Mouse (Mus musculus) erythroblast, adult 5-6 weeks (primary cell): ENCODE measurements around the gene Acot6. TPM values are rescaled to one million over a fixed set of nuclear protein-coding genes. Genes with fewer than 3 reads are reported as not detected.

Experiments used
- ATAC-seq: replicated peaks from 2 replicates; pipeline ENCODE4 v1.8.0; 2016; ENCODE audit warnings: moderate number of reproducible peaks, mild to moderate bottlenecking, moderate TSS enrichment, inconsistent platforms; ENCODE audit not compliant: poor library complexity, low FRiP score, severe bottlenecking
- total RNA-seq, 2 experiments: library from RNA; stranded (forward) in 1 of 2; stranded (reverse) in 1 of 2; fragments of 150-400 nt in 1 of 2; fragments of 200-764, 138-1000 nt in 1 of 2; gene quantifications; 2 replicates each; pipeline versions ENCODE4 v1.2.3 to v1.2.4; 2015 to 2017; ENCODE audit warnings: low replicate concordance in 2 of 2

The Acot6 gene
- total RNA-seq, 2 experiments from 2014 or later, result 2.3 TPM; not detected in 1

- no peak for ATAC-seq
Measured at GRCm38 (mm10) chr12:84099605-84100004, 849 bp upstream of the Acot6 start.

GRCm38 (mm10) chr12:84100071-84100470, 383 bp upstream of the Acot6 start:
- ATAC-seq, result no peak

GRCm38 (mm10) chr12:84101493-84101845, 1.0 kb downstream of the Acot6 start:
- no peak for ATAC-seq

GRCm38 (mm10) chr12:84107012-84107411, 6.6 kb downstream of the Acot6 start:
- no peak for ATAC-seq

- ATAC-seq, result no peak
Measured at GRCm38 (mm10) chr12:84107692-84108091, 7.2 kb downstream of the Acot6 start.

GRCm38 (mm10) chr12:84109924-84110323, 9.5 kb downstream of the Acot6 start:
- ATAC-seq, result no peak

- no peak for ATAC-seq
Measured at GRCm38 (mm10) chr12:84110814-84111213, 10.4 kb downstream of the Acot6 start.

GRCm38 (mm10) chr12:84113676-84114075, 13.2 kb downstream of the Acot6 start:
- ATAC-seq, result no peak

GRCm38 (mm10) chr12:84114153-84114994, 13.9 kb downstream of the Acot6 start, which contains the start of gene Dnal1:
Dnal1 (plus strand) TSS chr12:84114366.
- ATAC-seq, result peak; percentile 87

- no peak for ATAC-seq
Measured at GRCm38 (mm10) chr12:84119584-84119983, 19.1 kb downstream of the Acot6 start.

GRCm38 (mm10) chr12:84125892-84126291, 25.4 kb downstream of the Acot6 start:
- no peak for ATAC-seq

GRCm38 (mm10) chr12:84126899-84127298, 26.4 kb downstream of the Acot6 start:
- no peak for ATAC-seq

- no peak for ATAC-seq
Measured at GRCm38 (mm10) chr12:84128576-84128975, 28.1 kb downstream of the Acot6 start.

- no peak for ATAC-seq
Measured at GRCm38 (mm10) chr12:84129931-84130330, 29.5 kb downstream of the Acot6 start.

GRCm38 (mm10) chr12:84132265-84132664, 31.8 kb downstream of the Acot6 start:
- ATAC-seq, result peak; percentile 86

GRCm38 (mm10) chr12:84137131-84137530, 36.7 kb downstream of the Acot6 start:
- no peak for ATAC-seq

- ATAC-seq, result no peak
Measured at GRCm38 (mm10) chr12:84140135-84140534, 39.7 kb downstream of the Acot6 start.

GRCm38 (mm10) chr12:84141271-84141670, 40.8 kb downstream of the Acot6 start:
- ATAC-seq, result no peak

- ATAC-seq, result no peak
Measured at GRCm38 (mm10) chr12:84142281-84143050, 42.0 kb downstream of the Acot6 start.

- peak; percentile 65 for ATAC-seq
Measured at GRCm38 (mm10) chr12:84147954-84148621, 47.6 kb downstream of the Acot6 start, which contains the start of gene Pnma1. Pnma1 (minus strand) TSS chr12:84148489.
